Mouse (Mus musculus) T-helper 1 cell (primary cell): ENCODE results near the gene Sbk3.

Source experiments
- in situ Hi-C: fragments of 300-600 bp; cut with MboI, MseI; formaldehyde crosslinking; loops from one replicate; pipeline ENCODE4 v1.15.1; 2025; ENCODE audit warnings: high pct_unique_total_duplicates

The Sbk3 gene

GRCm38 (mm10) chr7:4993347-4993998, 22.5 kb upstream of the Sbk3 start:
- in situ Hi-C loops = no loop called here

GRCm38 (mm10) chr7:4988250-4988649, 17.3 kb upstream of the Sbk3 start:
- in situ Hi-C loops = no loop called here

GRCm38 (mm10) chr7:4976832-4977231, 5.9 kb upstream of the Sbk3 start:
- in situ Hi-C loops = loop anchor here (10.0 kb wide), 1 partner anchor 922 kb away; no protein-coding TSS in a partner anchor

- in situ Hi-C loops = loop anchor here (10.0 kb wide), 1 partner anchor 921 kb away; no protein-coding TSS in a partner anchor
Observed at GRCm38 (mm10) chr7:4975455-4975854, 4.5 kb upstream of the Sbk3 start.

- in situ Hi-C loops = loop anchor here (10.0 kb wide), 1 partner anchor 918 kb away; no protein-coding TSS in a partner anchor
Observed at GRCm38 (mm10) chr7:4972321-4973047, 1.5 kb upstream of the Sbk3 start.

- in situ Hi-C loops = loop anchor here (10.0 kb wide), 1 partner anchor 917 kb away; no protein-coding TSS in a partner anchor
Observed at GRCm38 (mm10) chr7:4971710-4972109, 742 bp upstream of the Sbk3 start.

- in situ Hi-C loops = no loop called here
Observed at GRCm38 (mm10) chr7:4964988-4965387, 6.0 kb downstream of the Sbk3 start.

- in situ Hi-C loops = no loop called here
Observed at GRCm38 (mm10) chr7:4964272-4964671, 6.7 kb downstream of the Sbk3 start, which contains the start of gene Sbk2. Sbk2 (minus strand) TSS chr7:4964406.

- in situ Hi-C loops = no loop called here
Observed at GRCm38 (mm10) chr7:4963527-4963926, 7.4 kb downstream of the Sbk3 start.

GRCm38 (mm10) chr7:4957361-4957760, 13.6 kb downstream of the Sbk3 start:
- in situ Hi-C loops = no loop called here

- in situ Hi-C loops = no loop called here
Observed at GRCm38 (mm10) chr7:4953815-4954445, 17.0 kb downstream of the Sbk3 start.

GRCm38 (mm10) chr7:4950561-4951342, 20.2 kb downstream of the Sbk3 start:
- in situ Hi-C loops = no loop called here

GRCm38 (mm10) chr7:4948386-4948785, 22.6 kb downstream of the Sbk3 start:
- in situ Hi-C loops = no loop called here

GRCm38 (mm10) chr7:4947855-4948254, 23.1 kb downstream of the Sbk3 start:
- in situ Hi-C loops = no loop called here

GRCm38 (mm10) chr7:4943223-4943815, 27.6 kb downstream of the Sbk3 start:
- in situ Hi-C loops = loop anchor here (5.0 kb wide), 1 partner anchor 109 kb away; the partner anchor contains the start of gene Zfp580

GRCm38 (mm10) chr7:4942673-4943072, 28.3 kb downstream of the Sbk3 start:
- in situ Hi-C loops = loop anchor here (5.0 kb wide), 1 partner anchor 110 kb away; the partner anchor contains the start of gene Zfp580

- in situ Hi-C loops = loop anchor here (5.0 kb wide), 1 partner anchor 112 kb away; the partner anchor contains the start of gene Zfp580
Observed at GRCm38 (mm10) chr7:4940068-4940479, 30.9 kb downstream of the Sbk3 start.

GRCm38 (mm10) chr7:4938456-4938855, 32.5 kb downstream of the Sbk3 start:
- in situ Hi-C loops = no loop called here

- in situ Hi-C loops = no loop called here
Observed at GRCm38 (mm10) chr7:4937392-4937791, 33.6 kb downstream of the Sbk3 start.

- in situ Hi-C loops = no loop called here
Observed at GRCm38 (mm10) chr7:4936832-4937231, 34.1 kb downstream of the Sbk3 start.
